Mouse (Mus musculus) limb, embryonic 12.5 days (tissue): Measurements from ENCODE around the gene Col23a1. TPM values are rescaled to one million over a fixed set of nuclear protein-coding genes. Genes with fewer than 3 reads are reported as not detected.

Source experiments
- ATAC-seq: fragments of 200-750 bp; cut with Nextera tagmentation; 2 replicates; pipeline ENCODE4 v1.8.0; 2017; ENCODE audit warnings: low read depth, moderate TSS enrichment; ENCODE audit not compliant: insufficient number of reproducible peaks, insufficient read depth, low FRiP score, low TSS enrichment
- H3K27ac ChIP-seq: fragments of 300-500 bp; sonication (generic); 2 replicates; pipeline ENCODE4 v1.5.1; 2016; ENCODE audit warnings: mild to moderate bottlenecking, moderate library complexity
- H3K27me3 ChIP-seq: fragments of 300-500 bp; sonication (generic); 2 replicates; pipeline ENCODE4 v1.6.1; 2016; ENCODE audit warnings: mild to moderate bottlenecking, moderate library complexity
- H3K36me3 ChIP-seq: fragments of 300-500 bp; sonication (generic); 2 replicates; pipeline ENCODE4 v1.6.1; 2016; ENCODE audit warnings: mild to moderate bottlenecking, moderate library complexity
- H3K4me1 ChIP-seq: fragments of 300-500 bp; sonication (generic); replicated peaks from 2 replicates; pipeline ENCODE4 v1.6.1; 2016
- H3K4me2 ChIP-seq: fragments of 300-500 bp; sonication (generic); 2 replicates; pipeline ENCODE4 v1.6.1; 2016; ENCODE audit warnings: mild to moderate bottlenecking, moderate library complexity
- H3K4me3 ChIP-seq: fragments of 300-500 bp; sonication (generic); replicated peaks from 2 replicates; pipeline ENCODE4 v1.5.1; 2016; ENCODE audit warnings: mild to moderate bottlenecking
- H3K9ac ChIP-seq: fragments of 300-500 bp; sonication (generic); replicated peaks from 2 replicates; pipeline ENCODE4 v1.6.1; 2016; ENCODE audit warnings: mild to moderate bottlenecking, moderate library complexity
- H3K9me3 ChIP-seq: fragments of 300-500 bp; sonication (generic); 2 replicates; pipeline ENCODE4 v1.6.1; 2016; ENCODE audit warnings: mild to moderate bottlenecking, moderate library complexity
- WGBS: fragments of 180-500 bp; shearing (Covaris S2); methylation state at CpG from one replicate; pipeline ENCODE4 v1.1.7; 2016; 5-methylcytosine and 5-hydroxymethylcytosine counted together
- polyA plus RNA-seq: library from polyadenylated mRNA; unstranded; fragments of >200 nt; fragmentation: Nextera tagmentation; extraction: Ambion mirVana; gene quantifications from 2 replicates; pipeline ENCODE4 v1.2.1, GENCODE M21; 2016

Col23a1 gene
- polyA plus RNA-seq, 1 experiment from 2014 or later = 29.4 TPM

GRCm38 (mm10) chr11:51518100-51518499 is 228.4 kb downstream of the Col23a1 start:
- Histone ChIP-seq H3K36me3 (peaks cover 8% of the 10 kb centered on the region; the same call in 1 of the 2 replicates), H3K9ac (no peak overlapping the region), H3K9me3 (no peaks in the 10 kb centered on the region), H3K27me3 (no peaks in the 10 kb centered on the region), H3K4me3 (no peak overlapping the region), H3K27ac (no peak overlapping the region), H3K4me1 (peaks cover 8% of the 10 kb centered on the region), H3K4me2 (no peak overlapping the region)
- ATAC-seq = no peak
- 93% methylated on average over 3 of the region's 3 CpGs for WGBS

- Histone ChIP-seq H3K27me3 (no peaks in the 10 kb centered on the region), H3K4me2 (no peak overlapping the region), H3K36me3 (peaks cover 8% of the 10 kb centered on the region; the same call in 1 of the 2 replicates), H3K9me3 (no peaks in the 10 kb centered on the region), H3K9ac (no peak overlapping the region), H3K27ac (no peak overlapping the region), H3K4me1 (peaks cover 13% of the 10 kb centered on the region), H3K4me3 (no peak overlapping the region)
- WGBS = 92% methylated on average over 6 of the region's 6 CpGs
- no peak for ATAC-seq
Observed at GRCm38 (mm10) chr11:51518585-51518984, 228.9 kb downstream of the Col23a1 start.

GRCm38 (mm10) chr11:51521440-51521839 is 231.7 kb downstream of the Col23a1 start:
- ATAC-seq = no peak
- Histone ChIP-seq H3K27ac (no peak overlapping the region), H3K4me2 (no peak overlapping the region)

GRCm38 (mm10) chr11:51523215-51523614 is 233.5 kb downstream of the Col23a1 start:
- Histone ChIP-seq H3K4me2 (no peak overlapping the region), H3K9me3 (no peaks in the 10 kb centered on the region), H3K27me3 (0 out of 2 replicates have a peak, but pooled peaks cover 1% of the 10 kb centered on the region), H3K4me1 (peaks cover 43% of the 10 kb centered on the region), H3K36me3 (peaks cover 4% of the 10 kb centered on the region; the same call in 1 of the 2 replicates), H3K27ac (peak overlapping the region; percentile 70), H3K9ac (0 out of 2 replicates have a peak overlapping the region, but pooled peaks have one; percentile 8), H3K4me3 (no peak overlapping the region)
- peak; percentile 38; the same call in 1 of the 2 replicates for ATAC-seq

More at GRCm38 (mm10) chr11:51521440-51521839, 231.7 kb downstream of the Col23a1 start:
- Histone ChIP-seq H3K27me3 (no peaks in the 10 kb centered on the region), H3K4me3 (no peak overlapping the region), H3K4me1 (peaks cover 30% of the 10 kb centered on the region), H3K36me3 (peaks cover 8% of the 10 kb centered on the region; the same call in 1 of the 2 replicates), H3K9me3 (no peaks in the 10 kb centered on the region), H3K9ac (no peak overlapping the region)
- 52% methylated on average over 3 of the region's 3 CpGs for WGBS

- 0 out of 2 replicates have a peak overlapping the region, but pooled peaks have one; percentile 8 for H3K9ac ChIP-seq
- H3K36me3 ChIP-seq = 0 out of 2 replicates have a peak, but pooled peaks cover 3% of the 10 kb centered on the region
- 33% methylated on average over 9 of the region's 9 CpGs for WGBS
- peaks cover 5% of the 10 kb centered on the region; the same call in 1 of the 2 replicates for H3K27me3 ChIP-seq
- no peak for ATAC-seq
- peak overlapping the region; percentile 70 for H3K27ac ChIP-seq
- H3K4me2 ChIP-seq = no peak overlapping the region
- peaks cover 43% of the 10 kb centered on the region for H3K4me1 ChIP-seq
- no peaks in the 10 kb centered on the region for H3K9me3 ChIP-seq
- H3K4me3 ChIP-seq = no peak overlapping the region
Observed at GRCm38 (mm10) chr11:51523625-51524024, 233.9 kb downstream of the Col23a1 start.

GRCm38 (mm10) chr11:51526631-51527161 is 237.0 kb downstream of the Col23a1 start:
- no peak for ATAC-seq
- no peak overlapping the region for H3K9ac ChIP-seq

GRCm38 (mm10) chr11:51533128-51533533 is 243.4 kb downstream of the Col23a1 start:
- Histone ChIP-seq H3K4me3 (no peak overlapping the region), H3K36me3 (no peaks in the 10 kb centered on the region), H3K9ac (peak overlapping the region; percentile 38; the same call in 1 of the 2 replicates), H3K4me1 (peaks cover 15% of the 10 kb centered on the region), H3K9me3 (no peaks in the 10 kb centered on the region), H3K27ac (0 out of 2 replicates have a peak overlapping the region, but pooled peaks have one; percentile 41), H3K27me3 (peaks cover 11% of the 10 kb centered on the region), H3K4me2 (peak overlapping the region; percentile 27; the same call in 1 of the 2 replicates)
- WGBS = 28% methylated on average over 11 of the region's 11 CpGs
- ATAC-seq = no peak

More at GRCm38 (mm10) chr11:51526631-51527161, 237.0 kb downstream of the Col23a1 start:
- no peaks in the 10 kb centered on the region for H3K9me3 ChIP-seq
- no peaks in the 10 kb centered on the region for H3K36me3 ChIP-seq
- H3K27me3 ChIP-seq = peaks cover 11% of the 10 kb centered on the region
- H3K4me1 ChIP-seq = peaks cover 43% of the 10 kb centered on the region
- H3K27ac ChIP-seq = no peak overlapping the region
- no peak overlapping the region; the same call in 1 of the 2 replicates for H3K4me2 ChIP-seq
- WGBS = 23% methylated on average over 14 of the region's 14 CpGs
- no peak overlapping the region for H3K4me3 ChIP-seq

GRCm38 (mm10) chr11:51534314-51534713 is 244.6 kb downstream of the Col23a1 start:
- Histone ChIP-seq H3K9ac (no peak overlapping the region), H3K27ac (no peak overlapping the region), H3K27me3 (peaks cover 7% of the 10 kb centered on the region), H3K36me3 (no peaks in the 10 kb centered on the region), H3K4me1 (peaks cover 25% of the 10 kb centered on the region), H3K4me3 (no peak overlapping the region), H3K4me2 (no peak overlapping the region), H3K9me3 (no peaks in the 10 kb centered on the region)
- WGBS = 23% methylated on average over 2 of the region's 2 CpGs
- ATAC-seq = no peak

GRCm38 (mm10) chr11:51538388-51538787 is 248.7 kb downstream of the Col23a1 start:
- Histone ChIP-seq H3K27ac (no peak overlapping the region), H3K9ac (no peak overlapping the region), H3K4me2 (no peak overlapping the region), H3K27me3 (no peaks in the 10 kb centered on the region; the same call in 1 of the 2 replicates), H3K4me3 (no peak overlapping the region), H3K36me3 (no peaks in the 10 kb centered on the region), H3K9me3 (no peaks in the 10 kb centered on the region), H3K4me1 (peaks cover 44% of the 10 kb centered on the region)
- ATAC-seq = no peak
- WGBS = 13% methylated on average over 7 of the region's 7 CpGs

- Histone ChIP-seq H3K4me1 (peaks cover 45% of the 10 kb centered on the region), H3K4me3 (no peak overlapping the region), H3K27ac (no peak overlapping the region), H3K27me3 (no peaks in the 10 kb centered on the region; the same call in 1 of the 2 replicates), H3K9ac (no peak overlapping the region), H3K4me2 (no peak overlapping the region), H3K9me3 (no peaks in the 10 kb centered on the region), H3K36me3 (no peaks in the 10 kb centered on the region)
- ATAC-seq = peak; percentile 37; the same call in 1 of the 2 replicates
- 46% methylated on average over 13 of the region's 13 CpGs for WGBS
Observed at GRCm38 (mm10) chr11:51538919-51539758, 249.4 kb downstream of the Col23a1 start.

- Histone ChIP-seq H3K4me3 (no peak overlapping the region), H3K27me3 (no peaks in the 10 kb centered on the region; the same call in 1 of the 2 replicates), H3K36me3 (no peaks in the 10 kb centered on the region), H3K9ac (no peak overlapping the region), H3K27ac (no peak overlapping the region), H3K9me3 (no peaks in the 10 kb centered on the region), H3K4me1 (peaks cover 46% of the 10 kb centered on the region), H3K4me2 (no peak overlapping the region)
- ATAC-seq = peak; percentile 69
- 11% methylated on average over 10 of the region's 10 CpGs for WGBS
Observed at GRCm38 (mm10) chr11:51539759-51540282, 250.1 kb downstream of the Col23a1 start.
